Mouse (Mus musculus): ENCODE results near the gene Gm11239. TPM values are rescaled to one million over a fixed set of nuclear protein-coding genes. Genes with fewer than 3 reads are reported as not detected.
"Not testable (repeated sequence)": the region's sequence is repeated elsewhere in the genome, so short reads cannot be mapped to it uniquely, and the experiment has no call there.

The Gm11239 gene
- not detected for total RNA-seq (2021)

- DNase-seq; intact Hi-C loops (cut with DNase I): not testable (repeated sequence)
These were observed at the start of gene Gm11239 for GRCm38 (mm10) chr4:73668054-73668453. Gm11239 (plus strand) TSS chr4:73668354.

GRCm38 (mm10) chr4:73622684-73623083 is 45.5 kb upstream of the Gm11239 start, which contains the start of gene Gm11237:
Gm11237 (plus strand) TSS chr4:73622984.
- intact Hi-C loops (cut with DNase I): not testable (repeated sequence)

GRCm38 (mm10) chr4:73637821-73638220 is 30.3 kb upstream of the Gm11239 start, which contains the start of gene Gm11236:
Gm11236 (plus strand) TSS chr4:73638121.
- DNase-seq: not testable (repeated sequence)

More at GRCm38 (mm10) chr4:73622684-73623083, 45.5 kb upstream of the Gm11239 start, which contains the start of gene Gm11237:
- not testable (repeated sequence) for DNase-seq

GRCm38 (mm10) chr4:73661864-73662263 is 6.3 kb upstream of the Gm11239 start:
- intact Hi-C loops (cut with DNase I); DNase-seq: not testable (repeated sequence)

More at GRCm38 (mm10) chr4:73637821-73638220, 30.3 kb upstream of the Gm11239 start, which contains the start of gene Gm11236:
- intact Hi-C loops (cut with DNase I): not testable (repeated sequence)

GRCm38 (mm10) chr4:73683216-73683615 is 15.1 kb downstream of the Gm11239 start, which contains the start of gene Gm428:
Gm428 (plus strand) TSS chr4:73683516.
- DNase-seq; intact Hi-C loops (cut with DNase I): not testable (repeated sequence)

GRCm38 (mm10) chr4:73718761-73719160 is 50.6 kb downstream of the Gm11239 start:
- intact Hi-C loops (cut with DNase I): no loop called here
- no peak for DNase-seq

GRCm38 (mm10) chr4:73719819-73720218 is 51.7 kb downstream of the Gm11239 start:
- intact Hi-C loops (cut with DNase I): no loop called here
- DNase-seq: no peak

Other genes starting within 250 kb of the Gm11239 start
- gene Gm11238, start 60.5 kb upstream of the Gm11239 start, total RNA-seq (2021): not detected
- not detected for gene Gm11237, start 45.4 kb upstream of the Gm11239 start, total RNA-seq (2021)
- not detected for gene Gm11236, start 30.2 kb upstream of the Gm11239 start, total RNA-seq (2021)
- gene Gm428, start 15.2 kb downstream of the Gm11239 start, total RNA-seq (2021): not detected
- gene Rasef, start 122.6 kb downstream of the Gm11239 start, total RNA-seq (2021): under 1 TPM; 0.53 to 0.55 TPM
- not detected for gene Gm11758, start 207.9 kb downstream of the Gm11239 start, total RNA-seq (2021)
- gene Gm11757, start 222.8 kb downstream of the Gm11239 start, total RNA-seq (2021): not detected
- gene Gm13871, start 237.6 kb downstream of the Gm11239 start, total RNA-seq (2021): not detected

Data from heart, postnatal 10 days (tissue).